Mouse (Mus musculus): ENCODE measurements around the gene Crk. TPM values are rescaled to one million over a fixed set of nuclear protein-coding genes. Genes with fewer than 3 reads are reported as not detected.

Gene Crk
- polyA plus RNA-seq, 1 experiment from 2014 or later = 143 TPM

Other genes with a start within 250 kb of the Crk start
- gene Serpinf2, start 239.7 kb upstream of the Crk start, polyA plus RNA-seq (2014; fragmentation: Nextera tagmentation; extraction: Ambion mirVana) = not detected in 2 replicates
- 6.3 and 6.5 TPM in 2 replicates for gene Wdr81, start 224.5 kb upstream of the Crk start, polyA plus RNA-seq (2014; fragmentation: Nextera tagmentation; extraction: Ambion mirVana)
- 9.5 TPM in 2 replicates for gene Tlcd2, start 217.5 kb upstream of the Crk start, polyA plus RNA-seq (2014; fragmentation: Nextera tagmentation; extraction: Ambion mirVana)
- gene Prpf8, start 192.4 kb upstream of the Crk start, polyA plus RNA-seq (2014; fragmentation: Nextera tagmentation; extraction: Ambion mirVana) = 133 TPM in 2 replicates
- gene Rilp, start 169.2 kb upstream of the Crk start, polyA plus RNA-seq (2014; fragmentation: Nextera tagmentation; extraction: Ambion mirVana) = 0.28 and 0.69 TPM in 2 replicates
- 4.2 TPM in 2 replicates for gene Scarf1, start 165.7 kb upstream of the Crk start, polyA plus RNA-seq (2014; fragmentation: Nextera tagmentation; extraction: Ambion mirVana)
- gene Slc43a2, start 147.6 kb upstream of the Crk start, polyA plus RNA-seq (2014; fragmentation: Nextera tagmentation; extraction: Ambion mirVana) = 5.5 and 7.5 TPM in 2 replicates
- gene Pitpna, start 91.2 kb upstream of the Crk start, polyA plus RNA-seq (2014; fragmentation: Nextera tagmentation; extraction: Ambion mirVana) = 79.5 and 88.5 TPM in 2 replicates
- gene Inpp5k, start 48.3 kb upstream of the Crk start, polyA plus RNA-seq (2014; fragmentation: Nextera tagmentation; extraction: Ambion mirVana) = 20.8 and 24.6 TPM in 2 replicates
- 13.8 and 15.1 TPM in 2 replicates for gene Myo1c, start 28.8 kb upstream of the Crk start, polyA plus RNA-seq (2014; fragmentation: Nextera tagmentation; extraction: Ambion mirVana)
- gene Ywhae, start 53.6 kb downstream of the Crk start, polyA plus RNA-seq (2014; fragmentation: Nextera tagmentation; extraction: Ambion mirVana) = 1,460 and 1,571 TPM in 2 replicates
- gene Doc2b, start 116.8 kb downstream of the Crk start, polyA plus RNA-seq (2014; fragmentation: Nextera tagmentation; extraction: Ambion mirVana) = 0.17 and 0.20 TPM in 2 replicates

Measured in forebrain, embryonic 11.5 days (tissue).